22 mouse cellular contexts compared by ENCODE assay signal in genomic region chr9:78473588-78473987, GRCm38 (mm10). TPM values are rescaled to one million over a fixed set of nuclear protein-coding genes. Genes with fewer than 3 reads are reported as not detected.
DNase-seq lines count a peak whose midpoint lies in the region; ATAC-seq and TF ChIP-seq lines count a peak whose summit lies in the region.
"Had no signal": no experiment of that assay in that cellular context is flagged by ENCODE, and none has a peak within 500 bp of the region (broad histone marks: within the 10 kb centered on the region; RNA-seq: fewer than 3 reads in every experiment).

No protein-coding gene starts in this region.

- no peaks in the 10 kb centered on the region for H3K27me3 ChIP-seq in forebrain, embryonic 15.5 days
- no peaks in the 10 kb centered on the region for H3K27me3 ChIP-seq in forebrain, embryonic 16.5 days (replicated peaks; ENCODE audit: control insufficient read depth, insufficient read depth, low read length)
- no peaks in the 10 kb centered on the region for H3K27me3 ChIP-seq in limb, embryonic 12.5 days
- no peaks in the 10 kb centered on the region for H3K27me3 ChIP-seq in limb, embryonic 10.5 days (ENCODE audit: low read depth, poor library complexity, severe bottlenecking)
- no peaks in the 10 kb centered on the region for H3K27me3 ChIP-seq in MEL (ENCODE audit: control insufficient read depth in 1 of 2, insufficient read depth in 2 of 2, low read length in 2 of 2)
- H3K27me3 ChIP-seq: kidney, embryonic 15.5 days had no signal

- peaks cover 14% of the 10 kb centered on the region for H3K4me1 ChIP-seq in forebrain, embryonic 15.5 days
- H3K4me1 ChIP-seq in forebrain, embryonic 16.5 days (replicated peaks; ENCODE audit: control insufficient read depth, insufficient read depth, low read length) = peaks cover 11% of the 10 kb centered on the region
- H3K4me1 ChIP-seq in limb, embryonic 12.5 days (replicated peaks) = no peaks in the 10 kb centered on the region
- no peaks in the 10 kb centered on the region for H3K4me1 ChIP-seq in limb, embryonic 10.5 days
- no peaks in the 10 kb centered on the region for H3K4me1 ChIP-seq in MEL (ENCODE audit: control insufficient read depth in 1 of 2, insufficient read depth in 2 of 2, low read length in 2 of 2)
- H3K4me1 ChIP-seq: kidney, embryonic 15.5 days had no signal

- H3K4me2 ChIP-seq in forebrain, embryonic 15.5 days (replicated peaks) = no peak overlapping the region
- no peak overlapping the region for H3K4me2 ChIP-seq in forebrain, embryonic 16.5 days (ENCODE audit: low read length)
- H3K4me2 ChIP-seq in limb, embryonic 12.5 days = no peak overlapping the region
- H3K4me2 ChIP-seq: kidney, embryonic 15.5 days; midbrain, embryonic 11.5 days had no signal

- H3K36me3 ChIP-seq in forebrain, embryonic 15.5 days = peaks cover 66% of the 10 kb centered on the region
- H3K36me3 ChIP-seq in forebrain, embryonic 16.5 days (ENCODE audit: control insufficient read depth, insufficient read depth) = peaks cover 31% of the 10 kb centered on the region
- H3K36me3 ChIP-seq in limb, embryonic 12.5 days = peaks cover 73% of the 10 kb centered on the region
- H3K36me3 ChIP-seq in limb, embryonic 10.5 days = peaks cover 80% of the 10 kb centered on the region
- peaks cover 7 to 10% of the 10 kb centered on the region in 2 experiments for H3K36me3 ChIP-seq in MEL (ENCODE audit: control insufficient read depth in 1 of 2, insufficient read depth in 2 of 2, low read length in 2 of 2)

- TF ChIP-seq RAD21 in MEL (IDR thresholded peaks at IDR 0.05; ENCODE audit: low read depth, low read length) = no peak

- H3K27ac ChIP-seq in forebrain, embryonic 15.5 days (replicated peaks) = 0 out of 2 replicates have a peak overlapping the region, but pooled peaks have one; percentile 15
- H3K27ac ChIP-seq in forebrain, embryonic 16.5 days (ENCODE audit: low read length) = no peak overlapping the region; the same call in 1 of the 2 replicates
- peak overlapping the region; percentile 17; the same call in 1 of the 2 replicates for H3K27ac ChIP-seq in limb, embryonic 12.5 days
- H3K27ac ChIP-seq in limb, embryonic 10.5 days = no peak overlapping the region
- H3K27ac ChIP-seq in MEL (ENCODE audit: control insufficient read depth, low read depth, low read length) = no peak overlapping the region
- H3K27ac ChIP-seq: layer of hippocampus, adult 2 months had no signal

- no peak overlapping the region for H3K9ac ChIP-seq in forebrain, embryonic 15.5 days (replicated peaks)
- H3K9ac ChIP-seq in forebrain, embryonic 16.5 days (replicated peaks; ENCODE audit: low read depth, low read length) = no peak overlapping the region
- H3K9ac ChIP-seq in limb, embryonic 12.5 days (replicated peaks) = no peak overlapping the region
- H3K9ac ChIP-seq in MEL (ENCODE audit: control insufficient read depth, low read depth, low read length, poor library complexity, severe bottlenecking) = no peak overlapping the region
- H3K9ac ChIP-seq: kidney, embryonic 15.5 days had no signal

- no peak for DNase-seq in limb, embryonic 10.5 days (ENCODE audit: low spot score)
- DNase-seq in MEL (ENCODE audit: low read depth, low spot score) = no peak
- peak; percentile 27 for DNase-seq in retina, embryonic 14.5 days (ENCODE audit: low spot score)
- DNase-seq in kidney, postnatal 14 days = no peak
- no peak for DNase-seq in right cerebral cortex, adult 2 months (ENCODE audit: low spot score in 2 of 2)
- DNase-seq: adrenal gland, postnatal 14 days; cerebellum, adult 2 months; liver; lung, adult 18-20 months; lung, postnatal 4 days; thymus, postnatal 14 days had no signal

- TF ChIP-seq CTCF in MEL (IDR thresholded peaks at IDR 0.05 in 2 of 3, conservative IDR thresholded peaks at IDR 0.05 in 1 of 3; ENCODE audit: control insufficient read depth in 1 of 3, insufficient read depth in 1 of 3, low read depth in 2 of 3, low read length in 3 of 3, poor library complexity in 1 of 3, severe bottlenecking in 1 of 3) = no peak

- ATAC-seq in forebrain, embryonic 15.5 days (replicated peaks) = no peak
- no peak for ATAC-seq in forebrain, embryonic 16.5 days
- no peak for ATAC-seq in limb, embryonic 12.5 days (ENCODE audit: insufficient number of reproducible peaks, insufficient read depth, low FRiP score, low TSS enrichment, low read depth)
- ATAC-seq: CD4-positive, CD25-positive, alpha-beta regulatory T cell, adult 4 months; intestine, embryonic 16.5 days had no signal

- no peak for TF ChIP-seq EP300 in MEL (IDR thresholded peaks at IDR 0.05; ENCODE audit: low read depth in 1 of 2, low read length in 2 of 2)

- 78% methylated on average over 8 of the region's 8 CpGs for WGBS in forebrain, embryonic 15.5 days
- WGBS in forebrain, embryonic 16.5 days = 68% methylated on average over 8 of the region's 8 CpGs
- WGBS in limb, embryonic 12.5 days = 81% methylated on average over 8 of the region's 8 CpGs
- 90% methylated on average over 8 of the region's 8 CpGs for WGBS in limb, embryonic 10.5 days

- H3K4me3 ChIP-seq in forebrain, embryonic 15.5 days = no peak overlapping the region
- H3K4me3 ChIP-seq in forebrain, embryonic 16.5 days (replicated peaks; ENCODE audit: low read length) = no peak overlapping the region
- H3K4me3 ChIP-seq in limb, embryonic 12.5 days (replicated peaks) = no peak overlapping the region
- H3K4me3 ChIP-seq in limb, embryonic 10.5 days = no peak overlapping the region
- H3K4me3 ChIP-seq in MEL (ENCODE audit: control insufficient read depth in 1 of 2, insufficient read depth in 1 of 2, low read depth in 2 of 2, low read length in 2 of 2) = no peak overlapping the region
- H3K4me3 ChIP-seq: kidney, embryonic 15.5 days; layer of hippocampus, adult 2 months had no signal

- H3K79me2 ChIP-seq in MEL (ENCODE audit: control insufficient read depth, insufficient read depth, low read length, poor library complexity) = peaks cover 4% of the 10 kb centered on the region

- TF ChIP-seq POLR2A in MEL (IDR thresholded peaks at IDR 0.05; ENCODE audit: control insufficient read depth in 1 of 2, insufficient read depth in 1 of 2, low read depth in 1 of 2, low read length in 2 of 2, poor library complexity in 1 of 2) = no peak

- no peaks in the 10 kb centered on the region for H3K9me3 ChIP-seq in forebrain, embryonic 15.5 days
- H3K9me3 ChIP-seq in forebrain, embryonic 16.5 days (ENCODE audit: control insufficient read depth, low read length) = no peaks in the 10 kb centered on the region
- H3K9me3 ChIP-seq in limb, embryonic 12.5 days = no peaks in the 10 kb centered on the region
- H3K9me3 ChIP-seq in limb, embryonic 10.5 days (replicated peaks) = no peaks in the 10 kb centered on the region
- H3K9me3 ChIP-seq in MEL (replicated peaks; ENCODE audit: insufficient read depth, low read length) = no peaks in the 10 kb centered on the region
- H3K9me3 ChIP-seq: kidney, embryonic 15.5 days had no signal

TF ChIP-seq in MEL, 35 proteins besides CTCF, POLR2A, EP300 and RAD21:
- TF ChIP-seq POLR2AphosphoS2 (IDR thresholded peaks at IDR 0.05; ENCODE audit: low read length) (peak; percentile 26; the same call in 1 of the 2 replicates), POLR2AphosphoS5 (IDR thresholded peaks at IDR 0.05; ENCODE audit: borderline replicate concordance, low read depth, low read length) (no peak)

RNA-seq across cellular contexts. Expression of gene Eef1a1, which starts 15.4 kb away (rescaled TPM):
- polyA plus RNA-seq in forebrain, embryonic 15.5 days (2015; fragmentation: Nextera tagmentation; extraction: Ambion mirVana) = 3,810 and 3,862 TPM in 2 replicates
- 3,742 and 4,125 TPM in 2 replicates for polyA plus RNA-seq in forebrain, embryonic 16.5 days (2015; fragmentation: Nextera tagmentation; extraction: Ambion mirVana)
- 4,104 and 4,228 TPM in 2 replicates for polyA plus RNA-seq in limb, embryonic 12.5 days (2016; fragmentation: Nextera tagmentation; extraction: Ambion mirVana)
- 3,854 and 3,970 TPM in 2 replicates for polyA plus RNA-seq in limb, embryonic 10.5 days (2016; fragmentation: Nextera tagmentation; extraction: Ambion mirVana)
- 11,891 and 13,182 TPM in 2 replicates for total RNA-seq in MEL (2012; rRNA removed)
- over 10,000 TPM; 11,701 to 60,504 TPM for polyA plus RNA-seq in MEL (2012; ENCODE audit: insufficient read depth in 1 of 2, insufficient read length in 2 of 2, low read depth in 1 of 2, low replicate concordance in 2 of 2, missing spikeins in 1 of 2)

RNA-seq across cellular contexts. Expression of gene Gm17324, which starts 25.0 kb away (rescaled TPM):
- 0.76 and 1.7 TPM in 2 replicates for polyA plus RNA-seq in forebrain, embryonic 15.5 days (2015; fragmentation: Nextera tagmentation; extraction: Ambion mirVana)
- 1.0 and 1.3 TPM in 2 replicates for polyA plus RNA-seq in forebrain, embryonic 16.5 days (2015; fragmentation: Nextera tagmentation; extraction: Ambion mirVana)
- 0.79 and 0.88 TPM in 2 replicates for polyA plus RNA-seq in limb, embryonic 12.5 days (2016; fragmentation: Nextera tagmentation; extraction: Ambion mirVana)
- 0.73 and 1.2 TPM in 2 replicates for polyA plus RNA-seq in limb, embryonic 10.5 days (2016; fragmentation: Nextera tagmentation; extraction: Ambion mirVana)
- 1.0 and 1.8 TPM in 2 replicates for total RNA-seq in MEL (2012; rRNA removed)
- polyA plus RNA-seq in MEL (2012; ENCODE audit: insufficient read depth in 1 of 2, insufficient read length in 2 of 2, low read depth in 1 of 2, low replicate concordance in 2 of 2, missing spikeins in 1 of 2) = under 1 TPM in 1 of 2 experiments, not detected in 1; 0.36 TPM
- total RNA-seq: adrenal gland, postnatal 14 days; gastrocnemius, adult 8-10 months; heart, adult 8-10 months had no signal
- polyA plus RNA-seq: spleen, adult 2 months had no signal

RNA-seq across cellular contexts. Expression of gene Mto1, which starts 25.6 kb away (rescaled TPM):
- polyA plus RNA-seq in forebrain, embryonic 15.5 days (2015; fragmentation: Nextera tagmentation; extraction: Ambion mirVana) = 26.6 and 31.2 TPM in 2 replicates
- polyA plus RNA-seq in forebrain, embryonic 16.5 days (2015; fragmentation: Nextera tagmentation; extraction: Ambion mirVana) = 30.7 and 31.1 TPM in 2 replicates
- polyA plus RNA-seq in limb, embryonic 12.5 days (2016; fragmentation: Nextera tagmentation; extraction: Ambion mirVana) = 20.3 and 23.5 TPM in 2 replicates
- polyA plus RNA-seq in limb, embryonic 10.5 days (2016; fragmentation: Nextera tagmentation; extraction: Ambion mirVana) = 23.8 and 25.9 TPM in 2 replicates
- 28.7 and 32.3 TPM in 2 replicates for total RNA-seq in MEL (2012; rRNA removed)
- polyA plus RNA-seq in MEL (2012; ENCODE audit: insufficient read depth in 1 of 2, insufficient read length in 2 of 2, low read depth in 1 of 2, low replicate concordance in 2 of 2, missing spikeins in 1 of 2) = 10 to 100 TPM in 1 of 2 experiments, not detected in 1; 27.7 TPM

RNA-seq across cellular contexts. Expression of gene Cgas, which starts 30.6 kb away (rescaled TPM):
- 0.50 TPM in 2 replicates for polyA plus RNA-seq in forebrain, embryonic 15.5 days (2015; fragmentation: Nextera tagmentation; extraction: Ambion mirVana)
- polyA plus RNA-seq in forebrain, embryonic 16.5 days (2015; fragmentation: Nextera tagmentation; extraction: Ambion mirVana) = 0.54 and 0.84 TPM in 2 replicates
- 1.7 TPM in 2 replicates for polyA plus RNA-seq in limb, embryonic 12.5 days (2016; fragmentation: Nextera tagmentation; extraction: Ambion mirVana)
- 0.34 and 0.45 TPM in 2 replicates for polyA plus RNA-seq in limb, embryonic 10.5 days (2016; fragmentation: Nextera tagmentation; extraction: Ambion mirVana)
- 12.9 and 19.0 TPM in 2 replicates for total RNA-seq in MEL (2012; rRNA removed)
- polyA plus RNA-seq in MEL (2012; ENCODE audit: insufficient read depth in 1 of 2, insufficient read length in 2 of 2, low read depth in 1 of 2, low replicate concordance in 2 of 2, missing spikeins in 1 of 2) = 10 to 100 TPM in 1 of 2 experiments, not detected in 1; 20.9 TPM

Comparison
In these comparisons a context has a peak if more than half of its experiments do, and no peak if none do; other contexts are left out.
1. H3K27ac ChIP-seq: peak in forebrain, embryonic 15.5 days (single experiment) and limb, embryonic 12.5 days (single experiment); none in forebrain, embryonic 16.5 days (single experiment), limb, embryonic 10.5 days (single experiment) and MEL (single experiment).